In the genomic region with DNA sequence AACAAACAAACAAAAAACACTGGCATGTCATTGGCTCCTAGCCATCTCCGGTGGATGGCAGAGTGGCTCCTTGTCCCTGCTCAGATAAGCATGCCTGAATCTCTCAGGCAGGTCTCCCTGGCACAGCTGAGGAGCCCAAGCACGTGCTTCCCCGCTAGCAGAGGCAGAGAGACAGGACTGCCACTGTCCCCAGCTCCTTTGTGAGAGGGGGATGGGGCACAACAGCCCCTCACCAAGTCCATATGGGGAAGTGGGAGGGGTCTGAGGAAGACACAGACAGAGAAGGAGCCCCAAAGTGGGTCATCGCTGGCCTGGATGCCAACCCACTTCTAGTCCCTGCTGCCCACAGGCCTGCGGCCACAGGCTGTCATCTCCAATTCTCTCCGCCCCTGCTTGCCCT, we compare ENCODE assay signal across 18 mouse cellular contexts. TPM values are rescaled to one million over a fixed set of nuclear protein-coding genes. Genes with fewer than 3 reads are reported as not detected.
DNase-seq lines count a peak whose midpoint lies in the region; ATAC-seq and TF ChIP-seq lines count a peak whose summit lies in the region.
"Had no signal": no experiment of that assay in that cellular context is flagged by ENCODE, and none has a peak within 500 bp of the region (broad histone marks: within the 10 kb centered on the region; RNA-seq: fewer than 3 reads in every experiment).

No protein-coding gene starts in this region.

- WGBS in forebrain, postnatal 0 days: 44% methylated on average over 6 of the region's 6 CpGs
- WGBS in midbrain, embryonic 15.5 days: 43% methylated on average over 6 of the region's 6 CpGs
- WGBS in kidney, embryonic 15.5 days: 64% methylated on average over 6 of the region's 6 CpGs

- no peaks in the 10 kb centered on the region for H3K36me3 ChIP-seq in forebrain, postnatal 0 days (ENCODE audit: insufficient read depth)
- H3K36me3 ChIP-seq in midbrain, embryonic 15.5 days (replicated peaks): no peaks in the 10 kb centered on the region
- no peaks in the 10 kb centered on the region for H3K36me3 ChIP-seq in kidney, embryonic 15.5 days
- H3K36me3 ChIP-seq: liver, embryonic 13.5 days had no signal

- H3K27me3 ChIP-seq in forebrain, postnatal 0 days (ENCODE audit: insufficient read depth, low read length): no peaks in the 10 kb centered on the region
- H3K27me3 ChIP-seq in midbrain, embryonic 15.5 days (replicated peaks): no peaks in the 10 kb centered on the region
- peaks cover 29% of the 10 kb centered on the region for H3K27me3 ChIP-seq in kidney, embryonic 15.5 days
- H3K27me3 ChIP-seq: liver, embryonic 13.5 days had no signal

- ATAC-seq in forebrain, postnatal 0 days: peak; percentile 34
- 0 out of 2 replicates have a peak, but pooled peaks have one; percentile 12 for ATAC-seq in midbrain, embryonic 15.5 days (replicated peaks)
- ATAC-seq in kidney, embryonic 15.5 days (replicated peaks; ENCODE audit: low FRiP score): no peak
- ATAC-seq: intestine, embryonic 16.5 days had no signal

- TF ChIP-seq CTCF in forebrain, postnatal 0 days (IDR thresholded peaks at IDR 0.05; ENCODE audit: low read depth): no peak

- no peak overlapping the region for H3K9ac ChIP-seq in forebrain, postnatal 0 days
- no peak overlapping the region for H3K9ac ChIP-seq in midbrain, embryonic 15.5 days
- H3K9ac ChIP-seq in kidney, embryonic 15.5 days: no peak overlapping the region
- H3K9ac ChIP-seq: liver, embryonic 13.5 days had no signal

- H3K27ac ChIP-seq in forebrain, postnatal 0 days (ENCODE audit: low read depth, low read length): no peak overlapping the region
- H3K27ac ChIP-seq in midbrain, embryonic 15.5 days: no peak overlapping the region
- H3K27ac ChIP-seq in kidney, embryonic 15.5 days: no peak overlapping the region
- H3K27ac ChIP-seq: liver, embryonic 13.5 days had no signal

- peaks cover 28% of the 10 kb centered on the region for H3K4me1 ChIP-seq in forebrain, postnatal 0 days (ENCODE audit: insufficient read depth)
- H3K4me1 ChIP-seq in midbrain, embryonic 15.5 days: peaks cover 60% of the 10 kb centered on the region
- H3K4me1 ChIP-seq in kidney, embryonic 15.5 days: no peaks in the 10 kb centered on the region
- H3K4me1 ChIP-seq: liver, embryonic 13.5 days had no signal

- H3K4me2 ChIP-seq in forebrain, postnatal 0 days (ENCODE audit: low read depth): no peak overlapping the region
- no peak overlapping the region for H3K4me2 ChIP-seq in midbrain, embryonic 15.5 days
- no peak overlapping the region for H3K4me2 ChIP-seq in kidney, embryonic 15.5 days
- H3K4me2 ChIP-seq: heart, embryonic 11.5 days; liver, embryonic 13.5 days had no signal

- H3K9me3 ChIP-seq in forebrain, postnatal 0 days (ENCODE audit: low read length): no peaks in the 10 kb centered on the region
- H3K9me3 ChIP-seq in midbrain, embryonic 15.5 days: no peaks in the 10 kb centered on the region
- no peaks in the 10 kb centered on the region for H3K9me3 ChIP-seq in kidney, embryonic 15.5 days (replicated peaks)
- H3K9me3 ChIP-seq: liver, embryonic 13.5 days had no signal

- peak; percentile 41 to 44 for DNase-seq in cerebellum, postnatal 25 days
- no peak for DNase-seq in cerebellum, adult 11 months
- DNase-seq in brain, adult 2 months (ENCODE audit: low read depth, low spot score): peak; percentile 37
- no peak for DNase-seq in forebrain, postnatal 0 days
- DNase-seq in gastrocnemius, adult 8-10 months (ENCODE audit: low spot score in 2 of 2): no peak
- DNase-seq in adrenal gland, postnatal 4 days (ENCODE audit: low spot score in 2 of 2): no peak
- DNase-seq: cerebellum, adult 9-10 months; gastrocnemius, postnatal 14 days; kidney, postnatal 10 days; layer of hippocampus, adult 9-11 months; liver, embryonic 13.5 days; right cerebral cortex, postnatal 14 days; thymus, postnatal 36 days had no signal

- H3K4me3 ChIP-seq in forebrain, postnatal 0 days (ENCODE audit: low read depth, low read length): no peak overlapping the region
- no peak overlapping the region for H3K4me3 ChIP-seq in midbrain, embryonic 15.5 days
- no peak overlapping the region for H3K4me3 ChIP-seq in kidney, embryonic 15.5 days (replicated peaks)
- H3K4me3 ChIP-seq: liver, embryonic 13.5 days had no signal

RNA-seq across cellular contexts. Expression of gene Slc6a1, which starts 20.8 kb away (rescaled TPM):
- 221 and 302 TPM in 2 replicates for total RNA-seq in forebrain, postnatal 0 days (2014; rRNA removed)
- 105 and 152 TPM in 2 replicates for polyA plus RNA-seq in forebrain, postnatal 0 days (2015; fragmentation: Nextera tagmentation; extraction: Ambion mirVana)
- 145 and 155 TPM in 2 replicates for polyA plus RNA-seq in midbrain, embryonic 15.5 days (2015; fragmentation: Nextera tagmentation; extraction: Ambion mirVana)
- 0.09 and 0.14 TPM in 2 replicates for polyA plus RNA-seq in kidney, embryonic 15.5 days (2015; fragmentation: Nextera tagmentation; extraction: Ambion mirVana)
- under 1 TPM in 2 of 4 experiments, not detected in 2; 0.34 to 0.75 TPM for total RNA-seq in gastrocnemius, adult 8-10 months (2022)
- total RNA-seq in adrenal gland, postnatal 4 days (2021): 1 to 10 TPM in 1 of 2 experiments, under 1 TPM in 1; 0.08 to 1.7 TPM
- total RNA-seq: megakaryocyte progenitor cell, adult 5-6 weeks had no signal
- polyA plus RNA-seq: intestine, embryonic 16.5 days had no signal

Comparison
In these comparisons a context has a peak if more than half of its experiments do, and no peak if none do; other contexts are left out.
1. DNase-seq: peak in cerebellum, postnatal 25 days (2 of 2) and brain, adult 2 months (single experiment); none in cerebellum, adult 11 months (single experiment), forebrain, postnatal 0 days (single experiment), gastrocnemius, adult 8-10 months (0 of 2) and adrenal gland, postnatal 4 days (0 of 2).
2. RNA of gene Slc6a1, which starts 20.8 kb away (total RNA-seq): 221 to 302 TPM in forebrain, postnatal 0 days; 0.08 to 1.7 TPM in adrenal gland, postnatal 4 days and 0.34 to 0.75 TPM in gastrocnemius, adult 8-10 months; every median in the first group is over 10 times any median in the second.